Mouse (Mus musculus): ENCODE measurements around the gene Akap8l. TPM values are rescaled to one million over a fixed set of nuclear protein-coding genes. Genes with fewer than 3 reads are reported as not detected.

Gene Akap8l
- total and polyA plus RNA-seq, 3 experiments = 57.6 to 80.3 (median 68.8) TPM

DNA sequence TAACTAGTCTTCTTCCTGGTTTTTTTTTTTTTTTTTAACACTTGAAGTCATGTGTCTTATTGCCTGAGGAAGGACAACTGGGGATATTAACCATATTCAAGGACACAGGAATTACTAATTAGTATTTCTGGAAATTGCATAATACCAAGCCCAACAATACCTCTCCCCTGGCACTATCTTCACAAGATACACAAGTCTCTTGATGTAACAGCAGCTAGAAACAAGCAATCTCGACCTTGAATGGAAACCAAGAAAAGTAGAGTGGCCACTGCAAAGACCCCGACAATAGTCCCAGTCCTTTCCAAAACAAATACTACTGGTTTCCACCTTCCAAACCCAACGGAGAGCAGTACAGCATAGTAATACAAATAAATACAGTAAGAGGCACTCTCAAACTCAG, 74.8 kb downstream of the Akap8l start:
- H3K27me3 ChIP-seq (ENCODE audit: insufficient read depth, low read length) = no peaks in the 10 kb centered on the region
- H3K9me3 ChIP-seq (replicated peaks) = no peaks in the 10 kb centered on the region
- H3K4me3 ChIP-seq (ENCODE audit: low read depth, low read length) = no peak overlapping the region
- ATAC-seq (ENCODE audit: extremely low read depth, insufficient number of reproducible peaks, low FRiP score, poor library complexity, severe bottlenecking) (no peak), DNase-seq (ENCODE audit: low spot score) (no peak)
- no peak for TF ChIP-seq GATA1 (IDR thresholded peaks at IDR 0.05; ENCODE audit: borderline replicate concordance, low read length)
- no peak for TF ChIP-seq CTCF (IDR thresholded peaks at IDR 0.05; ENCODE audit: low read depth, low read length)
- no peak for TF ChIP-seq GATA2 (IDR thresholded peaks at IDR 0.05; ENCODE audit: borderline replicate concordance, low read depth, low read length)
- TF ChIP-seq TAL1 (conservative IDR thresholded peaks at IDR 0.05; ENCODE audit: low read depth, low read length) = no peak
- TF ChIP-seq POLR2AphosphoS5 (IDR thresholded peaks at IDR 0.05; ENCODE audit: insufficient replicate concordance, low read depth, low read length) = no peak
- peaks cover 29% of the 10 kb centered on the region for H3K4me1 ChIP-seq (ENCODE audit: insufficient read depth, low read depth, low read length)
- H3K36me3 ChIP-seq (replicated peaks) = peaks cover 39% of the 10 kb centered on the region

Other genes with a start within 250 kb of the Akap8l start
- 3.3 and 4.4 TPM in 2 replicates for gene Notch3, start 183.8 kb downstream of the Akap8l start, total RNA-seq (2014; fragmentation: Nextera tagmentation)
- 0.16 and 0.17 TPM in 2 replicates for gene Notch3, start 183.8 kb downstream of the Akap8l start, total RNA-seq (2017)
- gene Notch3, start 183.8 kb downstream of the Akap8l start, polyA plus RNA-seq (2012) = 4.2 and 4.4 TPM in 2 replicates
- gene Ephx3, start 161.1 kb downstream of the Akap8l start, total RNA-seq (2014; fragmentation: Nextera tagmentation) = 0.29 and 0.68 TPM in 2 replicates
- 0.23 and 0.38 TPM in 2 replicates for gene Ephx3, start 161.1 kb downstream of the Akap8l start, total RNA-seq (2017)
- 0.02 TPM in 1 of 2 replicates, not detected in the other for gene Ephx3, start 161.1 kb downstream of the Akap8l start, polyA plus RNA-seq (2012)
- gene Brd4, start 65.9 kb downstream of the Akap8l start, total RNA-seq (2014; fragmentation: Nextera tagmentation) = 269 and 323 TPM in 2 replicates
- 11.5 and 16.0 TPM in 2 replicates for gene Brd4, start 65.9 kb downstream of the Akap8l start, total RNA-seq (2017)
- gene Brd4, start 65.9 kb downstream of the Akap8l start, polyA plus RNA-seq (2012) = 210 and 237 TPM in 2 replicates
- 67.3 and 80.8 TPM in 2 replicates for gene Akap8, start 29.4 kb downstream of the Akap8l start, total RNA-seq (2014; fragmentation: Nextera tagmentation)
- gene Akap8, start 29.4 kb downstream of the Akap8l start, total RNA-seq (2017) = 119 and 132 TPM in 2 replicates
- 251 and 272 TPM in 2 replicates for gene Akap8, start 29.4 kb downstream of the Akap8l start, polyA plus RNA-seq (2012)
- 66.2 and 66.7 TPM in 2 replicates for gene Wiz, start 38.8 kb upstream of the Akap8l start, total RNA-seq (2014; fragmentation: Nextera tagmentation)
- gene Wiz, start 38.8 kb upstream of the Akap8l start, total RNA-seq (2017) = 2.3 and 2.7 TPM in 2 replicates
- gene Wiz, start 38.8 kb upstream of the Akap8l start, polyA plus RNA-seq (2012) = 87.8 and 88.7 TPM in 2 replicates
- 1.5 and 2.9 TPM in 2 replicates for gene Rasal3, start 53.0 kb upstream of the Akap8l start, total RNA-seq (2014; fragmentation: Nextera tagmentation)
- gene Rasal3, start 53.0 kb upstream of the Akap8l start, total RNA-seq (2017) = 6.5 and 6.8 TPM in 2 replicates
- 0.86 and 1.1 TPM in 2 replicates for gene Rasal3, start 53.0 kb upstream of the Akap8l start, polyA plus RNA-seq (2012)
- gene Pglyrp2, start 73.6 kb upstream of the Akap8l start, total RNA-seq (2014; fragmentation: Nextera tagmentation) = not detected in 2 replicates
- gene Pglyrp2, start 73.6 kb upstream of the Akap8l start, total RNA-seq (2017) = 0.33 and 0.41 TPM in 2 replicates
- 0.31 and 0.35 TPM in 2 replicates for gene Pglyrp2, start 73.6 kb upstream of the Akap8l start, polyA plus RNA-seq (2012)
- gene Cyp4f39, start 102.1 kb upstream of the Akap8l start, total RNA-seq (2014; fragmentation: Nextera tagmentation) = not detected in 2 replicates
- gene Cyp4f39, start 102.1 kb upstream of the Akap8l start, total RNA-seq (2017) = 0.12 and 0.27 TPM in 2 replicates
- not detected in 2 replicates for gene Cyp4f39, start 102.1 kb upstream of the Akap8l start, polyA plus RNA-seq (2012)
- 0.24 and 1.5 TPM in 2 replicates for gene Cyp4f17, start 155.4 kb upstream of the Akap8l start, total RNA-seq (2014; fragmentation: Nextera tagmentation)
- not detected in 2 replicates for gene Cyp4f17, start 155.4 kb upstream of the Akap8l start, total RNA-seq (2017)
- gene Cyp4f17, start 155.4 kb upstream of the Akap8l start, polyA plus RNA-seq (2012) = 0.03 TPM in 1 of 2 replicates, not detected in the other
- gene Cyp4f16, start 186.0 kb upstream of the Akap8l start, total RNA-seq (2014; fragmentation: Nextera tagmentation) = not detected in 2 replicates
- gene Cyp4f16, start 186.0 kb upstream of the Akap8l start, total RNA-seq (2017) = 0.93 and 1.1 TPM in 2 replicates
- not detected in 2 replicates for gene Cyp4f16, start 186.0 kb upstream of the Akap8l start, polyA plus RNA-seq (2012)